Mouse (Mus musculus) heart, postnatal 0 days (tissue): Measurements from ENCODE around the gene Xrcc4.

Experiments
- CTCF ChIP-seq: IDR thresholded peaks from 2 replicates; pipeline ENCODE4 v1.5.1; 2016; ENCODE audit warnings: antibody characterized with exemption, control low read depth, low read depth
- EP300 ChIP-seq: IDR thresholded peaks from 2 replicates; pipeline ENCODE4 v1.6.1; 2016; ENCODE audit warnings: antibody characterized with exemption, low read depth

GRCm38 (mm10) chr13:89756347-89756746 lies 333.1 kb downstream of the Xrcc4 start:
- no peak for TF ChIP-seq CTCF
- TF ChIP-seq EP300: no peak
